Mouse (Mus musculus): ENCODE data around the gene Avpr2.

Gene Avpr2

GRCm38 (mm10) chrX:73916945-73917344 lies 25.0 kb downstream of the Avpr2 start:
- DNase-seq (ENCODE audit: low read depth, low spot score) = no peak

GRCm38 (mm10) chrX:73918631-73919030 lies 26.7 kb downstream of the Avpr2 start:
- DNase-seq (ENCODE audit: low read depth, low spot score) = no peak

- no peak for DNase-seq (ENCODE audit: low read depth, low spot score)
These were observed 29.5 kb downstream of the Avpr2 start for GRCm38 (mm10) chrX:73921285-73921822.

- DNase-seq (ENCODE audit: low read depth, low spot score) = peak; percentile 89
These were observed 30.1 kb downstream of the Avpr2 start, which contains the start of the genes Arhgap4 and Naa10 for GRCm38 (mm10) chrX:73921823-73922549. Arhgap4 (minus strand) TSS chrX:73921870. Naa10 (minus strand) TSS chrX:73921944.

GRCm38 (mm10) chrX:73922550-73922882 lies 30.6 kb downstream of the Avpr2 start:
- DNase-seq (ENCODE audit: low read depth, low spot score) = no peak

GRCm38 (mm10) chrX:73930402-73931062 lies 38.6 kb downstream of the Avpr2 start, which contains the start of gene Renbp:
Renbp (minus strand) TSS chrX:73930850.
- DNase-seq (ENCODE audit: low read depth, low spot score) = no peak

- DNase-seq (ENCODE audit: low read depth, low spot score) = no peak
These were observed 40.0 kb downstream of the Avpr2 start for GRCm38 (mm10) chrX:73931871-73932270.

GRCm38 (mm10) chrX:73941860-73942259 lies 50.0 kb downstream of the Avpr2 start:
- DNase-seq (ENCODE audit: low read depth, low spot score) = no peak

GRCm38 (mm10) chrX:73942294-73942693 lies 50.4 kb downstream of the Avpr2 start:
- DNase-seq (ENCODE audit: low read depth, low spot score) = no peak
